Mouse (Mus musculus) inflammation-experienced regulatory T-cells, adult 6 months (primary cell): ENCODE measurements around the gene Magea8. TPM values are rescaled to one million over a fixed set of nuclear protein-coding genes. Genes with fewer than 3 reads are reported as not detected.
"Not testable (repeated sequence)": the region's sequence is repeated elsewhere in the genome, so short reads cannot be mapped to it uniquely, and the experiment has no call there.

Source experiments
- ATAC-seq: one replicate; pipeline ENCODE4 v1.8.0; 2017
- polyA plus RNA-seq, 3 experiments: library from polyadenylated mRNA; unstranded; fragments of 100-300 nt; shearing (Covaris generic); gene quantifications; one replicate each; pipeline ENCODE4 v1.2.1; 2017

Magea8 gene
- polyA plus RNA-seq = not detected

DNA sequence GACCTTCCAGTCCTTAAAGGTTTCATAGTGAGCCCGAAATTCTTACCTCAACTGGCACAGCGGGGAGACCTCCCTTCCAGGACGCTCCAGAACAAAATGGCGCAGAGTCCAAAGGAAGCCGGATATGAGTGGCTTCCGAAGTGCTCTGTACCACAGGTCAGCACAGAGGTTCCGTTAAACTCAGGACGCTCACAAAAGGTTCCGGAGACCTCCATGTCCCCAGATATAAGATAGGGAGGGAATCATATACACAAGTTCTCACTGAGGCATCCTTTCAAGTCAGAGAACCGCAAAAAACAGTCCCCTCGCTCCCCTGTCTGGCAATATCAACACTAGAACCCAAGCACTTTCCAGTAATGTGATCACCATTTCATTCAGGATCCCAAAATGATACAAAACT, at the start of gene Magea8:
Gene Magea8 (minus strand): TSS at position 101 of the 400 bp plus-strand sequence.
- ATAC-seq = not testable (repeated sequence)

DNA sequence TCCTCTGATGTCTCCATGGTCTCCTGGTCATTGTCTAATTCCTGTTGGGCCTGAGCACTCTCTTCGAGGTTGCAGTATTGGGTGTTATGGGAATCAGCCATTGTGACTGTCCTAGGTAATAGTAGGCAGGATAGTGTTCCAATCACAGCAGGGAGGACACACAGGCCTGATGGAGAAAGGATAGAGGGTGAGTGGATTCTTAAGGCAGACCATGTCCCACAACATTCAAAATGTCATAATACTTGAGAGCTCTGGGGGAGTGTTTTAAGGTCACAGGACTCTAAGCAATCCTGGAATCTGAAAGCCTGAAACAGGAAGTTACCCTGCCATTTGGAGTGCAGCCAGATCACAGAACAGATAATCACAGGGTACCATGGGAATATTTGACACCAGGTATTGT, 46.2 kb downstream of the Magea8 start, which contains the start of gene Magea3:
Gene Magea3 (minus strand): TSS at position 101 of the 400 bp plus-strand sequence.
- ATAC-seq = not testable (repeated sequence)

DNA sequence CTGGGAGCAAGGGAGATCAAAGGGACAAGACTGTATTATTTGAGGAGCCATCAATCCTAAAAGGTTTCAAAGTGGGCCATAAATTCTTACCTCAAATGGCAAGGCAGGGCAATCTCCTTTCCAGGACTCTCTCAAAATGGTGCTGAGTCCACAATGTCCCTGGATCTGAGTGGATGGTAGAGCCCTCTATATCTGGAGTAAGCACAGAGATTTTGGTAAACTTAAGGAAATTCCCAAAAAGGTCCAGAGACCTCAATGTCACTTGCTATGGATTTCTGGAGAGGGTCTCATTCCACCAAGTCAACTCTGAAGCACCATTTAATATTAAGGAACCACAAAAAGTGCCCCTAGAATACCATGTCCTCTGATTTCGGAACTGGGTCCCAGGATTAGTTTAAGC, 59.8 kb downstream of the Magea8 start, which contains the start of gene Magea6:
Gene Magea6 (minus strand): TSS at position 101 of the 400 bp plus-strand sequence.
- ATAC-seq = not testable (repeated sequence)

Other genes with a start within 250 kb of the Magea8 start
- gene Cldn34b1, start 105.6 kb downstream of the Magea8 start, polyA plus RNA-seq = not detected
- gene Magea6, start 59.9 kb downstream of the Magea8 start, polyA plus RNA-seq = not detected
- not detected for gene Magea3, start 46.3 kb downstream of the Magea8 start, polyA plus RNA-seq
- gene Magea5, start 67.3 kb upstream of the Magea8 start, polyA plus RNA-seq = not detected
- gene Magea1, start 93.9 kb upstream of the Magea8 start, polyA plus RNA-seq = not detected
- gene Magea2, start 97.8 kb upstream of the Magea8 start, polyA plus RNA-seq = not detected
- not detected for gene Cldn34b2, start 132.6 kb upstream of the Magea8 start, polyA plus RNA-seq
- 100 to 1,000 TPM; 437 to 594 (median 552) TPM for gene Sat1, start 220.6 kb upstream of the Magea8 start, polyA plus RNA-seq